Mouse (Mus musculus) ES-E14 (cell line): ENCODE results near the gene Setd3. TPM values are rescaled to one million over a fixed set of nuclear protein-coding genes. Genes with fewer than 3 reads are reported as not detected.

Source experiments
- DNase-seq: peaks from one replicate; pipeline ENCODE4 v3.0.0-alpha.2; 2013; ENCODE audit warnings: low read depth, low spot score
- H3K27ac ChIP-seq: 2 replicates; pipeline ENCODE4 v1.5.1; 2012; ENCODE audit warnings: low read depth, mild to moderate bottlenecking, low read length, moderate library complexity, mixed read lengths; ENCODE audit not compliant: poor library complexity, insufficient read depth, severe bottlenecking
- H3K36me3 ChIP-seq: 2 replicates; pipeline ENCODE4 v1.6.1; 2012; ENCODE audit warnings: mild to moderate bottlenecking, low read length, moderate library complexity, mixed read lengths; ENCODE audit not compliant: control insufficient read depth, poor library complexity, insufficient read depth, severe bottlenecking
- H3K4me1 ChIP-seq, 2 experiments: fragments of 150-350 bp in 1 of 2; sonication (generic) in 1 of 2; 2 replicates each; pipeline ENCODE4 v1.6.1; 2012; ENCODE audit warnings: low read length in 2 of 2, mild to moderate bottlenecking in 1 of 2, mixed read lengths in 1 of 2; ENCODE audit not compliant: control insufficient read depth in 2 of 2, insufficient read depth in 2 of 2, poor library complexity in 1 of 2
- H3K4me3 ChIP-seq, 2 experiments: fragments of 150-350 bp in 1 of 2; sonication (generic) in 1 of 2; 2 replicates each; pipeline ENCODE4 v1.5.1; 2012; ENCODE audit warnings: low read length in 2 of 2, low read depth in 1 of 2, mild to moderate bottlenecking in 1 of 2, mixed read lengths in 1 of 2; ENCODE audit not compliant: insufficient read depth in 1 of 2, poor library complexity in 1 of 2, severe bottlenecking in 1 of 2
- H3K9ac ChIP-seq: 2 replicates; pipeline ENCODE4 v1.6.1; 2012; ENCODE audit warnings: low read depth, mild to moderate bottlenecking, low read length, mixed read lengths; ENCODE audit not compliant: poor library complexity, insufficient read depth, severe bottlenecking
- H3K9me3 ChIP-seq: fragments of 150-350 bp; sonication (generic); 2 replicates; pipeline ENCODE4 v1.6.1; 2012; ENCODE audit warnings: low read depth, mild to moderate bottlenecking, low read length; ENCODE audit not compliant: control insufficient read depth, insufficient read depth
- CHD2 ChIP-seq: IDR thresholded peaks from 2 replicates; pipeline ENCODE4 v1.6.1; 2014; ENCODE audit warnings: mild to moderate bottlenecking, low read depth, low read length, inconsistent platforms
- HCFC1 ChIP-seq: IDR thresholded peaks from 2 replicates; pipeline ENCODE4 v1.6.1; 2012; ENCODE audit warnings: low read length, inconsistent platforms, borderline replicate concordance; ENCODE audit not compliant: insufficient read depth
- MAFK ChIP-seq: IDR thresholded peaks from 2 replicates; pipeline ENCODE4 v1.6.1; 2014; ENCODE audit warnings: mild to moderate bottlenecking, low read depth, low read length, inconsistent platforms; ENCODE audit not compliant: insufficient read depth
- ZC3H11A ChIP-seq: IDR thresholded peaks from 2 replicates; pipeline ENCODE4 v1.6.1; 2012; ENCODE audit warnings: low read depth, mild to moderate bottlenecking, inconsistent platforms, low read length, borderline replicate concordance
- ZNF384 ChIP-seq: IDR thresholded peaks from 2 replicates; pipeline ENCODE4 v1.6.1; 2012; ENCODE audit warnings: low read depth, low read length, inconsistent platforms
- in situ Hi-C, 2 experiments: fragments of 600-800 bp; cut with MboI; formaldehyde crosslinking; loops; one replicate each; pipeline ENCODE4 v1.15.1; 2025; ENCODE audit warnings: low sequenced_read_pairs in 2 of 2, inconsistent platforms in 1 of 2; ENCODE audit not compliant: unreplicated experiment in 2 of 2
- total RNA-seq: library from RNA; depleted of rRNA; stranded (reverse); fragments of 300-350 nt; gene quantifications from 2 replicates; pipeline ENCODE4 v1.2.3, GENCODE M21; 2012

The Setd3 gene
- total RNA-seq, 1 experiment, result 56.0 TPM

- no peak overlapping the region for H3K9ac ChIP-seq
- H3K4me1 ChIP-seq, result no peaks in the 10 kb centered on the region
- in situ Hi-C loops, result no loop called here
- H3K27ac ChIP-seq, result no peak overlapping the region
- TF ChIP-seq HCFC1, result no peak
- H3K4me3 ChIP-seq, result no peak overlapping the region
- no peaks in the 10 kb centered on the region for H3K9me3 ChIP-seq
- no peaks in the 10 kb centered on the region for H3K36me3 ChIP-seq
- DNase-seq, result no peak
Measured at GRCm38 (mm10) chr12:108078122-108078752, 100.9 kb downstream of the Setd3 start.

DNA sequence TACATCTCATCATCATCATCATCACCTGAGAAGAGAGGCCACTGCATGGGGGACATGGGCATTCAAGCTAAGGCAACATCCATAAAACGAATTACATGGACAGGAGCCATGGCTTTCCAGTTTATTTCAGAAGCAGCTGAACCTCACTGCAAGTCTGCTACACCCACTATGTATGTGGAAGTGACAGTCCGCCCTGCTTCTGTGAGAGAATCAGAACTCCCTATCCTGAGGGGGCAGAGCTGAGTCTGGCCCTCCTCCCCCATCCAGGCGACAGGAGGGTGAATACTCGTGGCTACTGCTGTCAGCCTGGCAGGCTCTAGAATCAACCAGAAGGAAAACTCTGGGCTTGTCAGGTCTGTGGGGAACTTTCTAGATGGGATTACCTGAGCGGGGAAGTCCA, 106.2 kb downstream of the Setd3 start:
- no peaks in the 10 kb centered on the region for H3K36me3 ChIP-seq
- DNase-seq, result no peak
- no peaks in the 10 kb centered on the region for H3K9me3 ChIP-seq
- no peak overlapping the region for H3K9ac ChIP-seq
- no peaks in the 10 kb centered on the region for H3K4me1 ChIP-seq
- in situ Hi-C loops, result no loop called here
- TF ChIP-seq ZC3H11A (no peak), CHD2 (no peak), HCFC1 (no peak), ZNF384 (no peak), MAFK (no peak)
- H3K4me3 ChIP-seq, result no peak overlapping the region
- H3K27ac ChIP-seq, result no peak overlapping the region

DNA sequence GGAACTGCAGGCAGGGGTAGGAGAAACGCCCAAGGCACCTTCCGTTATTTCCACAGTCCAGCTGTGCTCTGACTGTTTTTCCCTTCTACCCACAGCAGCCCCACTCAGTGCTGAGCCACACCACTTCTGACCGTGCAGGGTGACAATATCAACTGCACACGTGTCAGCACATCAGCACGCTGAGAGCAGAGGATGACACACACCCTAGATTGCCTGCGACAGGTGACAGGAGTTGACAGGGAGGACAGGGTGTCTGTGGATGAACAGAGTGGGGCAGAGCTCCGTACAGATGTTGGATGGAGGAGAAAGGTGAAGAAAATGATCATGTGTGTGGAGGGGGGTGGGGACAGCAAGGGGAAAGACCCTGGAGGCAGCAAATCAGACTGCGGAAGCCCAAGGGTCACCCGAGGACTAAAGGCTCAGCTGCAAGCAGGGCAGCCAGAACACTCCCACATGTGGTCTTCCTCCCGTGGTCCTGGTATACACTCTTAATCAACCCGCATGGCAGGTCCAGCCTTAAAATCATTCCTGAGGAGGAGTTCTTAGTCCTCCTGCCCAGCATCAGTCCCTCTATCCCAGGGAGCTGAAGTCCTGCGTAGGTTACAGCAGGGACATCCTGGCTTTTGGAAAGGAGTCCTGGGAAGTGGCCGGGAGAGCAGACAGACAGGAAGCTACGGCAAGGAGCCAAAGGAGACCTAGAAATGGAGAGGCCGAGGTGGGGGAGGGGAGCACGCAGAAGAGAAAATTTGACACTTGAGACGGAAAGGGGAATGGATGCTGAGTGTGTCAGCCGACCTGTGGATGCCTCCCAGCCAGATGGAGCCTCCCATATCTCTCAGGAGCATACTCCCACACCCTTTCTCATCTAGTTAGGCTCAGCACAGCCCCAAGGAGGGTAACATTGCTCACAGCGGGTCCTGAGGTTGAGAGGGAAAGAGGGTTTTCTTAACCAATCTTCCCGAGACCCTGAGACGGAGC, 108.1 kb downstream of the Setd3 start:
- no peak overlapping the region for H3K9ac ChIP-seq

DNA sequence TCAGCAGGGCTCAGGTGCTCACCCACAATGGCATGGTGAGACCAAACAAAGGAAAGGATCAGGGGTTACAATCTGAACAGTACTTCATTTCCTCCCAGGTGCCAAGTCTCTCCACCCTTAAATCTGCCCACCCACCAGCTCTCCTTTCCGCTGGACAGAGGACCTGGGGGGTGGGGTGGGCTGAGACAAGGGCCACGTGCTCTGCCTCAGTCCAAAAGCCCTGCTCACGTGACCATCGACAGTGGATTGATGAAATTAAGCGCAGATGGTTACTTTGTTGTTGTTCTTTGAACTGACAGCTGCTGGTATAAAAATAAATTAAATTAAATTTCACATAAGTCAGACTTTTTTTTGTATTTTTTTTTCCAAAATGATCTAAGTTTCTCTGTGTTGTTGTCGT, 109.6 kb downstream of the Setd3 start:
- Histone ChIP-seq H3K27ac (no peak overlapping the region), H3K4me3 (no peak overlapping the region), H3K9me3 (no peaks in the 10 kb centered on the region), H3K36me3 (no peaks in the 10 kb centered on the region), H3K4me1 (no peaks in the 10 kb centered on the region), H3K9ac (no peak overlapping the region)
- no peak for DNase-seq
- no peak for TF ChIP-seq ZNF384
- no peak for TF ChIP-seq MAFK
- no peak for TF ChIP-seq HCFC1
- TF ChIP-seq ZC3H11A, result no peak
- no peak for TF ChIP-seq CHD2
- in situ Hi-C loops, result no loop called here

More for the DNA sequence above, 108.1 kb downstream of the Setd3 start:
- H3K9me3 ChIP-seq, result no peaks in the 10 kb centered on the region
- H3K4me3 ChIP-seq, result no peak overlapping the region
- in situ Hi-C loops, result no loop called here
- no peak for TF ChIP-seq CHD2
- no peak for TF ChIP-seq MAFK
- no peak for TF ChIP-seq ZC3H11A
- TF ChIP-seq ZNF384, result no peak
- TF ChIP-seq HCFC1, result no peak
- no peaks in the 10 kb centered on the region for H3K36me3 ChIP-seq
- DNase-seq, result no peak
- H3K27ac ChIP-seq, result no peak overlapping the region
- H3K4me1 ChIP-seq, result no peaks in the 10 kb centered on the region
